ENCODE assay signal across 8 mouse cellular contexts in the genomic region with DNA sequence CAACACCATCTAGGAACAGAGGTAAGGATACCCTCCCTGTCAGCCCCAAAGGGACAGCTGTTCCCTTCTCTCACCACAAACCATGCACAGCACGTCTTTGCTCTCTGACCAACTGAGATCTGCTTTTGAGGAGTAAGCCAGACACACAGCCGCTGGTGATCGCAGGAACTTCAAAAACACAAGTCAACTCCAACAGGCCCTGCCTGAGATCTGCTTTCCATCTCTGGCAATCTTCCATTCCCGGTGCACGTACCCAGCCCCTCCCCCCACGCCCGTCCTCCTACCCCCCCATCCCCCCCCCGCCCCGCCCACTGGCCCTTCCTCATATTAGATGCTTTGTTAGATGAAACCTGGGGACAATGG. TPM values are rescaled to one million over a fixed set of nuclear protein-coding genes. Genes with fewer than 3 reads are reported as not detected.
DNase-seq lines count a peak whose midpoint lies in the region; ATAC-seq lines count a peak whose summit lies in the region.

No protein-coding gene starts in this region.

- no peaks in the 10 kb centered on the region for H3K4me1 ChIP-seq in embryonic facial prominence, embryonic 11.5 days (ENCODE audit: control insufficient read depth, insufficient read depth, low read length)
- no peaks in the 10 kb centered on the region for H3K4me1 ChIP-seq in heart, embryonic 11.5 days (ENCODE audit: control insufficient read depth, insufficient read depth, low read length)
- H3K4me1 ChIP-seq in megakaryocyte, embryonic 14.5 days, result peaks cover 27% of the 10 kb centered on the region
- H3K4me1 ChIP-seq in stomach, embryonic 15.5 days, result 0 out of 2 replicates have a peak, but pooled peaks cover 3% of the 10 kb centered on the region

- H3K36me3 ChIP-seq in embryonic facial prominence, embryonic 11.5 days (replicated peaks; ENCODE audit: control insufficient read depth, insufficient read depth, low read depth, low read length), result no peaks in the 10 kb centered on the region
- H3K36me3 ChIP-seq in heart, embryonic 11.5 days (ENCODE audit: control insufficient read depth, insufficient read depth, low read length), result no peaks in the 10 kb centered on the region
- H3K36me3 ChIP-seq in megakaryocyte, embryonic 14.5 days (replicated peaks; ENCODE audit: low read length), result peaks cover 3% of the 10 kb centered on the region
- no peaks in the 10 kb centered on the region for H3K36me3 ChIP-seq in stomach, embryonic 15.5 days

- H3K4me2 ChIP-seq in embryonic facial prominence, embryonic 11.5 days (ENCODE audit: low read depth, low read length), result peak overlapping the region; percentile 38
- H3K4me2 ChIP-seq in heart, embryonic 11.5 days, result peak overlapping the region; percentile 45
- peak overlapping the region; percentile 43 for H3K4me2 ChIP-seq in stomach, embryonic 15.5 days

- peak overlapping the region; percentile 70 for H3K27ac ChIP-seq in embryonic facial prominence, embryonic 11.5 days (replicated peaks; ENCODE audit: low read depth, low read length)
- H3K27ac ChIP-seq in heart, embryonic 11.5 days (ENCODE audit: low read depth, low read length), result no peak overlapping the region
- H3K27ac ChIP-seq in stomach, embryonic 15.5 days, result peak overlapping the region; percentile 82

- peak overlapping the region; percentile 10; the same call in 1 of the 2 replicates for H3K9ac ChIP-seq in embryonic facial prominence, embryonic 11.5 days (replicated peaks; ENCODE audit: low read length)
- H3K9ac ChIP-seq in heart, embryonic 11.5 days (ENCODE audit: low read depth, low read length), result no peak overlapping the region
- H3K9ac ChIP-seq in stomach, embryonic 15.5 days, result no peak overlapping the region

- no peak overlapping the region for H3K4me3 ChIP-seq in embryonic facial prominence, embryonic 11.5 days (ENCODE audit: low read depth, low read length)
- H3K4me3 ChIP-seq in heart, embryonic 11.5 days (ENCODE audit: low read depth, low read length), result peak overlapping the region; percentile 27
- H3K4me3 ChIP-seq in megakaryocyte, embryonic 14.5 days (replicated peaks), result peak overlapping the region; percentile 86
- peak overlapping the region; percentile 20; the same call in 1 of the 2 replicates for H3K4me3 ChIP-seq in stomach, embryonic 15.5 days (replicated peaks)

- WGBS in embryonic facial prominence, embryonic 11.5 days, result 1% methylated on average over 9 of the region's 9 CpGs
- WGBS in heart, embryonic 11.5 days (ENCODE audit: insufficient replicate concordance), result 4% methylated on average over 9 of the region's 9 CpGs
- WGBS in stomach, embryonic 15.5 days, result 5% methylated on average over 9 of the region's 9 CpGs

- no peaks in the 10 kb centered on the region for H3K27me3 ChIP-seq in embryonic facial prominence, embryonic 11.5 days (ENCODE audit: control insufficient read depth, insufficient read depth, low read length)
- no peaks in the 10 kb centered on the region for H3K27me3 ChIP-seq in heart, embryonic 11.5 days (ENCODE audit: control insufficient read depth, insufficient read depth, low read length)
- H3K27me3 ChIP-seq in megakaryocyte, embryonic 14.5 days (replicated peaks), result no peaks in the 10 kb centered on the region
- H3K27me3 ChIP-seq in stomach, embryonic 15.5 days (replicated peaks), result no peaks in the 10 kb centered on the region

- peak; percentile 17 for DNase-seq in layer of hippocampus, adult 11-12 months (ENCODE audit: low spot score)
- no peak for DNase-seq in layer of hippocampus, adult 9-11 months
- peak; percentile 69 for DNase-seq in embryonic facial prominence, embryonic 11.5 days (ENCODE audit: low spot score)
- DNase-seq in kidney, postnatal 25 days, result peak; percentile 30 to 45
- DNase-seq in c-Kit-positive CD71-positive TER-119-positive erythroid progenitor cells, embryonic 14.5 days (ENCODE audit: low spot score), result no peak

- ATAC-seq in embryonic facial prominence, embryonic 11.5 days (replicated peaks; ENCODE audit: insufficient number of reproducible peaks, low FRiP score, low TSS enrichment, low read depth), result 0 out of 2 replicates have a peak, but pooled peaks have one; percentile 57
- no peak for ATAC-seq in heart, embryonic 11.5 days (replicated peaks; ENCODE audit: insufficient number of reproducible peaks, low FRiP score, low TSS enrichment)
- peak; percentile 71; the same call in 1 of the 2 replicates for ATAC-seq in stomach, embryonic 15.5 days (ENCODE audit: insufficient read depth, low FRiP score, low read depth)

- no peaks in the 10 kb centered on the region for H3K9me3 ChIP-seq in embryonic facial prominence, embryonic 11.5 days (replicated peaks; ENCODE audit: control insufficient read depth, low read length)
- H3K9me3 ChIP-seq in heart, embryonic 11.5 days (replicated peaks; ENCODE audit: control insufficient read depth, low read length), result no peaks in the 10 kb centered on the region
- H3K9me3 ChIP-seq in megakaryocyte, embryonic 14.5 days, result peaks cover 14% of the 10 kb centered on the region
- H3K9me3 ChIP-seq in stomach, embryonic 15.5 days, result no peaks in the 10 kb centered on the region

RNA-seq across cellular contexts. Expression of gene Cep85l, which starts 18.8 kb away (rescaled TPM):
- 4.7 and 6.6 TPM in 2 replicates for polyA plus RNA-seq in embryonic facial prominence, embryonic 11.5 days (2014; fragmentation: Nextera tagmentation; extraction: Ambion mirVana)
- polyA plus RNA-seq in heart, embryonic 11.5 days (2014; fragmentation: Nextera tagmentation; extraction: Ambion mirVana), result 3.5 and 5.8 TPM in 2 replicates
- 0.15 TPM in 1 of 2 replicates, not detected in the other for polyA plus RNA-seq in megakaryocyte, embryonic 14.5 days (2012; ENCODE audit: insufficient read depth, low replicate concordance)
- 4.8 and 5.1 TPM in 2 replicates for polyA plus RNA-seq in stomach, embryonic 15.5 days (2015; fragmentation: Nextera tagmentation; extraction: Ambion mirVana)

Comparison
In these comparisons a context has a peak if more than half of its experiments do, and no peak if none do; other contexts are left out.
1. DNase-seq: peak in layer of hippocampus, adult 11-12 months (single experiment), embryonic facial prominence, embryonic 11.5 days (single experiment) and kidney, postnatal 25 days (2 of 2); none in layer of hippocampus, adult 9-11 months (single experiment) and c-Kit-positive CD71-positive TER-119-positive erythroid progenitor cells, embryonic 14.5 days (single experiment).
2. Peak in every context shown above with its lines, with median percentiles within 50 percentile points of each other: H3K4me2 ChIP-seq.